Mouse (Mus musculus) liver, embryonic 14.5 days (tissue): ENCODE results near the gene Oxsm.

Experiments used
- CTCF ChIP-seq: IDR thresholded peaks from 2 replicates; pipeline ENCODE4 v1.5.1; 2016; ENCODE audit warnings: antibody characterized with exemption, low read depth, control low read depth
- EP300 ChIP-seq: IDR thresholded peaks from 2 replicates; pipeline ENCODE4 v1.6.1; 2016; ENCODE audit warnings: antibody characterized with exemption, low read depth

- TF ChIP-seq CTCF (no peak), EP300 (no peak)
Measured at GRCm38 (mm10) chr14:16279196-16279595, 29.6 kb upstream of the Oxsm start.
